Mouse (Mus musculus): ENCODE results near the gene Fezf1. TPM values are rescaled to one million over a fixed set of nuclear protein-coding genes. Genes with fewer than 3 reads are reported as not detected.

Gene Fezf1
- polyA plus RNA-seq (2015; fragmentation: Nextera tagmentation; extraction: Ambion mirVana): not detected in 2 replicates

DNA sequence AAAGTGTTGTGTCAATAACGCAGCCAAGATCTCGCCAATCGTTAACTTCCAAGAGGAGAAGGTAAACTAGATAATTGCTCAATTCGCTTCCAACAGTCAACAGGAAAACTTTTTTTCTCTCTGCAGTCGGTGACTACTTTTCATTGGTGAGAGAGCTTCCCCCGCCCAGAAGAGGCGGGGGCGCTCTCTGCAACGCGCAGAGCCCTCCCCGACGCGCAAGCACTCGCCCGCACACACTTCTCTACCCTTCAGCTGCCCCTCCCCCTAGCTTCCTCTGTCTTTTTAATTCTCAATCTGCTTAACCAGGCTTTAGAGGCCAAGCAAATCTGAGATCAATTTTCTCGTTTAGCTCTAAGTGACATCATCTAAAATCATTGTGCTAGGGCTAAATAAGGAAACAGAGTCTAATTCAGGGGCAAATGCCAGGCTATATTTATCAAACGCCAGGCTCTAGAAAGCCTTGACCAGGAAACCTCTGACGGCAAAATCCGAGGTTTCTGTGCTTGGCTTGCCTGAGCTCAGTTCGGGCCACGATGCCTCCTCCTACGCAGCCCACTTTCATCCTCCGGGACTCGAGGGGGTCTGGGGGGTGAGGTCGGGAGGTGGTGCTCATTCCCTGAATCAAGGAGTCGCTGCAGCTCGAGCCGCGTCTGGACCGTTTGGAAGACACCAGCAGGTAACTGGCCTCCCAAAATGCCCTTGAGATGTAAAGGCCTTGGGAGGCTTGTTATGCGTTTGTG is at the start of gene Fezf1:
Fezf1 (minus strand) TSS at position 50 of the 740 bp plus-strand sequence.

Other genes with a start within 250 kb of the Fezf1 start
- 1.4 and 1.8 TPM in 2 replicates for gene Aass, start 115.4 kb downstream of the Fezf1 start, polyA plus RNA-seq (2015; fragmentation: Nextera tagmentation; extraction: Ambion mirVana)

Data from adrenal gland, postnatal 0 days (tissue).